Mouse (Mus musculus): ENCODE results near the gene Trpc7. TPM values are rescaled to one million over a fixed set of nuclear protein-coding genes. Genes with fewer than 3 reads are reported as not detected.

Gene Trpc7
- polyA plus RNA-seq, 1 experiment from 2014 or later, result not detected

- DNase-seq (ENCODE audit: low spot score) (no peak), ATAC-seq (replicated peaks; ENCODE audit: low FRiP score) (0 out of 2 replicates have a peak, but pooled peaks have one; percentile 23)
- Histone ChIP-seq H3K27ac (ENCODE audit: low read depth, low read length) (no peak overlapping the region), H3K4me1 (replicated peaks; ENCODE audit: control insufficient read depth, insufficient read depth, low read length) (no peaks in the 10 kb centered on the region), H3K27me3 (replicated peaks; ENCODE audit: control insufficient read depth, insufficient read depth, low read length) (peaks cover 15% of the 10 kb centered on the region), H3K9me3 (ENCODE audit: control insufficient read depth, low read length) (no peaks in the 10 kb centered on the region), H3K4me2 (peak overlapping the region; percentile 58), H3K36me3 (ENCODE audit: control insufficient read depth, insufficient read depth, low read length) (no peaks in the 10 kb centered on the region), H3K9ac (ENCODE audit: low read depth, low read length) (peak overlapping the region; percentile 9; the same call in 1 of the 2 replicates), H3K4me3 (ENCODE audit: low read depth, low read length) (peak overlapping the region; percentile 10; the same call in 1 of the 2 replicates)
- 29% methylated on average over 25 of the region's 25 CpGs for WGBS
These were observed 130.3 kb downstream of the Trpc7 start for GRCm38 (mm10) chr13:56765284-56766032.

DNA sequence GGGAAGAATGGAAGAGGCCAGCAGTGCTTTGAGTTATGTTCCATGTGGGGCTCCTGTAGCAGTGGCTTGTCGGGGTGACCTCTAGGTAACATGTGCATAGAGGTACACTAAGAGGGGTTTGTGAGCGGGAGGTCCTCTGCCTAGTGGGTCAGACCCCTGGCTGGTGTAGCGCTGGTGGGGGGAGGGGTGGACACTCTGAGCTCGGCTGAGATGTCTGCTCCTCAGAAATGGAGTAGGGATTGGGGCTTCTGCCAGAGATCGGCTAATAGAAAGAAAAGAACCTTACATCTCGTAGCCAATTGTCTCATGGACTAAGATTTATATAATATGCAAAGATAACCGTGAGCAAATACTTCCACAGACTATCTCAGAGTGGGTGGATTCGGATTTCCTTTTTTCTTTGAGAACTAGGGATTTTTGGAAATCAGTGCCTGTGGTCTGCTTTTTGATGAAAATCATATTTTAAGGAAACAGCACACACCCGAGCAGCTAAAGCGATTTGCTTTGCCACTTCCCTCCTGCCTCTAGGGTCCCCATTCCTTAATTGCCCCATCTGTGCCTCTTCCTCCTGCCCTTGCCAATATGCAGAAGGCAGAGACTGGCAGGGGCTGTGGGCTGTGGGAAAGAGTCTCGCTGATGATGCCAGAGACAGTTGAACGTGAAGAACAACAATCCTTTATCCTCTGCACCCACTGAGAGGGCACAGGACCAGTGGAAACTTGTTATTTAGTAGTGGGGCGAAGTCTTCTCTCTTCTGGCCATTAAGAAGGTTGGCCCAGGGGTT is 133.2 kb downstream of the Trpc7 start:
- DNase-seq (ENCODE audit: low spot score) (no peak), ATAC-seq (replicated peaks; ENCODE audit: low FRiP score) (no peak)
- Histone ChIP-seq H3K36me3 (ENCODE audit: control insufficient read depth, insufficient read depth, low read length) (no peaks in the 10 kb centered on the region), H3K4me1 (replicated peaks; ENCODE audit: control insufficient read depth, insufficient read depth, low read length) (no peaks in the 10 kb centered on the region), H3K27ac (ENCODE audit: low read depth, low read length) (no peak overlapping the region), H3K9ac (ENCODE audit: low read depth, low read length) (no peak overlapping the region), H3K9me3 (ENCODE audit: control insufficient read depth, low read length) (no peaks in the 10 kb centered on the region), H3K4me2 (no peak overlapping the region), H3K4me3 (ENCODE audit: low read depth, low read length) (no peak overlapping the region), H3K27me3 (replicated peaks; ENCODE audit: control insufficient read depth, insufficient read depth, low read length) (peaks cover 15% of the 10 kb centered on the region)
- 27% methylated on average over 13 of the region's 13 CpGs for WGBS

GRCm38 (mm10) chr13:56758492-56758891 is 137.3 kb downstream of the Trpc7 start:
- no peak overlapping the region for H3K4me3 ChIP-seq (ENCODE audit: low read depth, low read length)
- 24% methylated on average over 6 of the region's 6 CpGs for WGBS
- no peak overlapping the region for H3K9ac ChIP-seq (ENCODE audit: low read depth, low read length)
- H3K27ac ChIP-seq (ENCODE audit: low read depth, low read length), result no peak overlapping the region
- H3K4me1 ChIP-seq (replicated peaks; ENCODE audit: control insufficient read depth, insufficient read depth, low read length), result no peaks in the 10 kb centered on the region
- H3K36me3 ChIP-seq (ENCODE audit: control insufficient read depth, insufficient read depth, low read length), result no peaks in the 10 kb centered on the region
- ATAC-seq (replicated peaks; ENCODE audit: low FRiP score), result no peak
- H3K4me2 ChIP-seq, result no peak overlapping the region
- peaks cover 42% of the 10 kb centered on the region for H3K27me3 ChIP-seq (replicated peaks; ENCODE audit: control insufficient read depth, insufficient read depth, low read length)
- no peaks in the 10 kb centered on the region for H3K9me3 ChIP-seq (ENCODE audit: control insufficient read depth, low read length)
- peak; percentile 80 for DNase-seq (ENCODE audit: low spot score)

GRCm38 (mm10) chr13:56757201-56757600 is 138.6 kb downstream of the Trpc7 start:
- Histone ChIP-seq H3K9ac (ENCODE audit: low read depth, low read length) (no peak overlapping the region), H3K4me2 (no peak overlapping the region), H3K27me3 (replicated peaks; ENCODE audit: control insufficient read depth, insufficient read depth, low read length) (peaks cover 46% of the 10 kb centered on the region), H3K4me3 (ENCODE audit: low read depth, low read length) (no peak overlapping the region), H3K27ac (ENCODE audit: low read depth, low read length) (no peak overlapping the region), H3K9me3 (ENCODE audit: control insufficient read depth, low read length) (no peaks in the 10 kb centered on the region), H3K4me1 (replicated peaks; ENCODE audit: control insufficient read depth, insufficient read depth, low read length) (peaks cover 7% of the 10 kb centered on the region; the same call in 1 of the 2 replicates), H3K36me3 (ENCODE audit: control insufficient read depth, insufficient read depth, low read length) (no peaks in the 10 kb centered on the region)
- no peak for DNase-seq (ENCODE audit: low spot score)
- ATAC-seq (replicated peaks; ENCODE audit: low FRiP score), result no peak
- 48% methylated on average over 12 of the region's 12 CpGs for WGBS

DNA sequence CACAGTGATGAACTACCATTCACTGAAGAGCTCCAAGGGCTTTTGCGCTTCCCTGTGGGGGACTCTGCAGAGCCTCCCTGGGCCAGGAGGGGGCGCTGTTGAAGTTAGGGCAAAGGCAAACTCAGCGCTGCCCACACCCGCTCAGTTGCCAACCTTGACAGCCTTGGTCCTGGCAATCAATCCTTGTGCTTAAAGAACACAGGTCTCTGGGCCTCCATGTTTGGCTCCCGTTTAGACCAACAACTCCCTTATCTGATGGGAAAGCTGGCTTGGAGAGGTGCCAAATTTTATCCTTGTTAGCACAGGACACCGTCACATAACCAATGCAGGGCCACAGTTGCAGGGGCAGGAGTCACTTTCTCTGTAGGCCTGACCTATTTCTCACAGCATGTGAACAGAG is 139.9 kb downstream of the Trpc7 start:
- ATAC-seq (replicated peaks; ENCODE audit: low FRiP score), result no peak
- H3K27me3 ChIP-seq (replicated peaks; ENCODE audit: control insufficient read depth, insufficient read depth, low read length), result peaks cover 53% of the 10 kb centered on the region
- no peak overlapping the region for H3K4me3 ChIP-seq (ENCODE audit: low read depth, low read length)
- no peak for DNase-seq (ENCODE audit: low spot score)
- H3K9me3 ChIP-seq (ENCODE audit: control insufficient read depth, low read length), result no peaks in the 10 kb centered on the region
- no peak overlapping the region for H3K9ac ChIP-seq (ENCODE audit: low read depth, low read length)
- no peak overlapping the region for H3K27ac ChIP-seq (ENCODE audit: low read depth, low read length)
- H3K36me3 ChIP-seq (ENCODE audit: control insufficient read depth, insufficient read depth, low read length), result no peaks in the 10 kb centered on the region
- 57% methylated on average over 6 of the region's 6 CpGs for WGBS
- peaks cover 7% of the 10 kb centered on the region; the same call in 1 of the 2 replicates for H3K4me1 ChIP-seq (replicated peaks; ENCODE audit: control insufficient read depth, insufficient read depth, low read length)
- no peak overlapping the region for H3K4me2 ChIP-seq

DNA sequence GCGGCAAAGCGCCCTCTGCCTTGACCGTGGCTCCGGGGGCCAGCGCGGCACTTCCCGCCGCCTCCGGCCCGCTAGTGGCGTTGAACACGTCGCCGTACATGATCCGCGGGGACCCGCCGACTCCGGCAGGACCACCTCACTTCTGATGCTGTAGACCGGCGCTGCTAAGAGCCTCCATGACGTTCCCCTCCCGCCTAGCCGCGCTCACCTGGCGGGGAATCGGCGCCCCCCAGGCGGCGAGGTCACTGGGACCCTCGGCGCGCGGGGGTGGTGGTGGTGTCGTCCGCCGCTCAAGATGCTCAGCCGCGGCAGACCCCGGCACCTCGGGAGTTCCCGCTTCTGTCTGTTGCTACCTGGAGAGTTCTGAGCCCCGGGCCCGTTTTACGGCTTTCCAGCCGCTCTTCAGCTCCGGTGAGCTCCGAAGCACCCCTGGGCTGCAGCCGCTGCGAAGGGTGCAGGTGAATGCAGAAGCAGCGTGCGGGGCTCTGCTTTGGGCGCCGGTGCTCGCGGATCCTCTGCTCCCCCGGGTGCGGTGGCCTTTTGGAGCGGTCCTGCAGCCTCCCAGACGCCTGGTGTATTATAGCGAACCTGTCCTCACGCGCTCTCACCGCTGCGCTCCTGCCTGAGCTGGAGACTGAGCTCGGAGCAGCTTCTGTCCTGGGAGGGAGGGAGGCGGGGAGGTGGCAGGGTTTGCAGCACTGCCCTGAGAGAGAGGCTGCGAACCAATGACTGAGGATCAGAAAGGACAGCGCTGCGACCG is 142.4 kb downstream of the Trpc7 start, which contains the start of gene Gm45623:
TSS of gene Gm45623 (minus strand) at position 636 of the 760 bp plus-strand sequence.
- H3K27me3 ChIP-seq (replicated peaks; ENCODE audit: control insufficient read depth, insufficient read depth, low read length), result peaks cover 59% of the 10 kb centered on the region
- WGBS, result 2% methylated on average over 71 of the region's 71 CpGs
- no peak within 1 kb of the TSS for H3K27ac ChIP-seq (ENCODE audit: low read depth, low read length)

DNA sequence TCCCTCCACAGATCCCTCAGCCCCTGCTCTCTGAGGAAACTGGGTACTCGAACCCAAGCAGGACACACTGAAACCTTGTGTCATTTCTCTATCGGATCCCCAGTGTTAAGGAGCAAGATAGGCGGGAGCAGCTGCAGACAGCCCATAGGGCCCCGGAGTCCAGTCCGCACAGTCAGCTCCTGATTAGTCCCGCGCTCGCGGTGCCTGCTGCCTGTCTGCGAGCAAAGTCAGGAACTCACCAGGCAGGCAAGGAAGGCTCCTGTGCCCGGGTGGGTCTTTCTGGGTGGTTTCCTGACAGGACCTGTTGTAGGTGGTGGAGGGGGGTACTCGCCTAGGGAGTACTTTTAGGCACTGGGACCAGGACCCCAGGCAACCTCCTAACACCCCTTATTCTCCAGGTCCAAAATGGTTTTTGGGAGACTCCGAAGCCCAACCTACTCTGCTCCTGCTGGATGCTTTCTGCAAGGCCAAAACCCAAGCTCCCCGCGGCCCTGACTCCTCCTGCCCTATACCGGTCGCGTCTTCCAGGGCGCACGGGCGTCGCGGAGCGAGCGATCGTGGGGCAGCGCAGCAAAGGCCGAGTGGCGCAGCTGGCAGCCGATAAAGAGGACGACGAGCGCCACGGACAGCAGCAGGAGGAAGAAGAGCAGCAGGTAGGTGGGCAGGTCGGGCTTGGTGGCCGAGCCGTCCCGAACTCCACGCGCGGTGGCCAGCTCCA is 143.2 kb downstream of the Trpc7 start:
- H3K9me3 ChIP-seq (ENCODE audit: control insufficient read depth, low read length), result no peaks in the 10 kb centered on the region
- H3K27me3 ChIP-seq (replicated peaks; ENCODE audit: control insufficient read depth, insufficient read depth, low read length), result peaks cover 59% of the 10 kb centered on the region
- no peak overlapping the region for H3K27ac ChIP-seq (ENCODE audit: low read depth, low read length)
- ATAC-seq (replicated peaks; ENCODE audit: low FRiP score), result no peak
- peak overlapping the region; percentile 63 for H3K4me2 ChIP-seq
- H3K4me1 ChIP-seq (replicated peaks; ENCODE audit: control insufficient read depth, insufficient read depth, low read length), result peaks cover 7% of the 10 kb centered on the region; the same call in 1 of the 2 replicates
- 4% methylated on average over 41 of the region's 41 CpGs for WGBS
- no peaks in the 10 kb centered on the region for H3K36me3 ChIP-seq (ENCODE audit: control insufficient read depth, insufficient read depth, low read length)
- peak overlapping the region; percentile 41 for H3K4me3 ChIP-seq (ENCODE audit: low read depth, low read length)
- no peak overlapping the region for H3K9ac ChIP-seq (ENCODE audit: low read depth, low read length)
- DNase-seq (ENCODE audit: low spot score), result no peak

More for the DNA sequence above, 142.4 kb downstream of the Trpc7 start, which contains the start of gene Gm45623:
- no peak for ATAC-seq (replicated peaks; ENCODE audit: low FRiP score)
- H3K4me3 ChIP-seq (ENCODE audit: low read depth, low read length), result peak within 1 kb of the TSS; percentile 41
- H3K4me1 ChIP-seq (replicated peaks; ENCODE audit: control insufficient read depth, insufficient read depth, low read length), result peaks cover 7% of the 10 kb centered on the region; the same call in 1 of the 2 replicates
- H3K9me3 ChIP-seq (ENCODE audit: control insufficient read depth, low read length), result no peaks in the 10 kb centered on the region
- H3K4me2 ChIP-seq, result peak within 1 kb of the TSS; percentile 63
- H3K9ac ChIP-seq (ENCODE audit: low read depth, low read length), result no peak within 1 kb of the TSS
- no peak for DNase-seq (ENCODE audit: low spot score)
- H3K36me3 ChIP-seq (ENCODE audit: control insufficient read depth, insufficient read depth, low read length), result no peaks in the 10 kb centered on the region

GRCm38 (mm10) chr13:56751774-56752173 is 144.0 kb downstream of the Trpc7 start:
- Histone ChIP-seq H3K36me3 (ENCODE audit: control insufficient read depth, insufficient read depth, low read length) (no peaks in the 10 kb centered on the region), H3K27me3 (replicated peaks; ENCODE audit: control insufficient read depth, insufficient read depth, low read length) (peaks cover 59% of the 10 kb centered on the region), H3K27ac (ENCODE audit: low read depth, low read length) (no peak overlapping the region), H3K4me3 (ENCODE audit: low read depth, low read length) (no peak overlapping the region), H3K4me2 (no peak overlapping the region), H3K9ac (ENCODE audit: low read depth, low read length) (no peak overlapping the region), H3K4me1 (replicated peaks; ENCODE audit: control insufficient read depth, insufficient read depth, low read length) (peaks cover 9% of the 10 kb centered on the region; the same call in 1 of the 2 replicates), H3K9me3 (ENCODE audit: control insufficient read depth, low read length) (no peaks in the 10 kb centered on the region)
- 34% methylated on average over 5 of the region's 5 CpGs for WGBS
- ATAC-seq (replicated peaks; ENCODE audit: low FRiP score) (no peak), DNase-seq (ENCODE audit: low spot score) (no peak)

Data from liver, embryonic 11.5 days (tissue).